Mouse (Mus musculus): ENCODE measurements around the gene Sppl3. TPM values are rescaled to one million over a fixed set of nuclear protein-coding genes. Genes with fewer than 3 reads are reported as not detected.

Sppl3 gene
- polyA plus RNA-seq, 1 experiment from 2014 or later = 17.8 TPM

- no peak overlapping the region for H3K9ac ChIP-seq
- H3K4me2 ChIP-seq = no peak overlapping the region
- no peak overlapping the region for H3K4me3 ChIP-seq
- no peaks in the 10 kb centered on the region for H3K9me3 ChIP-seq (replicated peaks)
- peaks cover 1% of the 10 kb centered on the region for H3K4me1 ChIP-seq (replicated peaks)
- H3K36me3 ChIP-seq = no peaks in the 10 kb centered on the region
- 69% methylated on average over 8 of the region's 8 CpGs for WGBS
- no peak for ATAC-seq (replicated peaks; ENCODE audit: insufficient number of reproducible peaks, insufficient read depth, low FRiP score, low read depth)
- H3K27ac ChIP-seq = no peak overlapping the region
- peaks cover 21% of the 10 kb centered on the region for H3K27me3 ChIP-seq
Measured at GRCm38 (mm10) chr5:114973131-114973530, 37.8 kb upstream of the Sppl3 start.

- Histone ChIP-seq H3K4me3 (no peak overlapping the region), H3K4me1 (replicated peaks) (peaks cover 12% of the 10 kb centered on the region)
- no peak for ATAC-seq (replicated peaks; ENCODE audit: insufficient number of reproducible peaks, insufficient read depth, low FRiP score, low read depth)
Measured at GRCm38 (mm10) chr5:114976935-114977334, 34.0 kb upstream of the Sppl3 start.

GRCm38 (mm10) chr5:114978473-114978872 is 32.5 kb upstream of the Sppl3 start:
- Histone ChIP-seq H3K4me1 (replicated peaks) (peaks cover 12% of the 10 kb centered on the region), H3K36me3 (no peaks in the 10 kb centered on the region), H3K9me3 (replicated peaks) (no peaks in the 10 kb centered on the region), H3K4me3 (no peak overlapping the region), H3K27me3 (no peaks in the 10 kb centered on the region), H3K27ac (no peak overlapping the region), H3K4me2 (no peak overlapping the region), H3K9ac (no peak overlapping the region)
- no peak for ATAC-seq (replicated peaks; ENCODE audit: insufficient number of reproducible peaks, insufficient read depth, low FRiP score, low read depth)
- 58% methylated on average over 11 of the region's 11 CpGs for WGBS

More at GRCm38 (mm10) chr5:114976935-114977334, 34.0 kb upstream of the Sppl3 start:
- no peaks in the 10 kb centered on the region for H3K36me3 ChIP-seq
- no peaks in the 10 kb centered on the region for H3K27me3 ChIP-seq
- no peak overlapping the region for H3K9ac ChIP-seq
- H3K9me3 ChIP-seq (replicated peaks) = no peaks in the 10 kb centered on the region
- H3K4me2 ChIP-seq = no peak overlapping the region
- H3K27ac ChIP-seq = no peak overlapping the region

- ATAC-seq (replicated peaks; ENCODE audit: insufficient number of reproducible peaks, insufficient read depth, low FRiP score, low read depth) = no peak
- 5% methylated on average over 6 of the region's 6 CpGs for WGBS
- no peak overlapping the region for H3K9ac ChIP-seq
- H3K36me3 ChIP-seq = no peaks in the 10 kb centered on the region
- peaks cover 12% of the 10 kb centered on the region for H3K4me1 ChIP-seq (replicated peaks)
- no peaks in the 10 kb centered on the region for H3K9me3 ChIP-seq (replicated peaks)
- no peak overlapping the region for H3K27ac ChIP-seq
- no peaks in the 10 kb centered on the region for H3K27me3 ChIP-seq
- peak overlapping the region; percentile 94 for H3K4me2 ChIP-seq
- H3K4me3 ChIP-seq = peak overlapping the region; percentile 55
Measured at GRCm38 (mm10) chr5:114978888-114979249, 32.1 kb upstream of the Sppl3 start.

- Histone ChIP-seq H3K27me3 (no peaks in the 10 kb centered on the region), H3K4me1 (replicated peaks) (peaks cover 12% of the 10 kb centered on the region), H3K4me3 (peak overlapping the region; percentile 55), H3K9ac (peak overlapping the region; percentile 51), H3K36me3 (no peaks in the 10 kb centered on the region), H3K4me2 (peak overlapping the region; percentile 94), H3K9me3 (replicated peaks) (no peaks in the 10 kb centered on the region), H3K27ac (peak overlapping the region; percentile 16; the same call in 1 of the 2 replicates)
- 2% methylated on average over 32 of the region's 32 CpGs for WGBS
- ATAC-seq (replicated peaks; ENCODE audit: insufficient number of reproducible peaks, insufficient read depth, low FRiP score, low read depth) = peak; percentile 47; the same call in 1 of the 2 replicates
Measured at GRCm38 (mm10) chr5:114979250-114980121, 31.5 kb upstream of the Sppl3 start.

GRCm38 (mm10) chr5:114980122-114980748 is 30.7 kb upstream of the Sppl3 start:
- 24% methylated on average over 16 of the region's 16 CpGs for WGBS

GRCm38 (mm10) chr5:114982001-114982400 is 28.9 kb upstream of the Sppl3 start:
- Histone ChIP-seq H3K4me2 (no peak overlapping the region), H3K27ac (no peak overlapping the region), H3K9ac (no peak overlapping the region), H3K4me1 (replicated peaks) (peaks cover 12% of the 10 kb centered on the region), H3K9me3 (replicated peaks) (no peaks in the 10 kb centered on the region), H3K36me3 (no peaks in the 10 kb centered on the region), H3K27me3 (no peaks in the 10 kb centered on the region), H3K4me3 (no peak overlapping the region)
- WGBS = 48% methylated on average over 15 of the region's 15 CpGs
- ATAC-seq (replicated peaks; ENCODE audit: insufficient number of reproducible peaks, insufficient read depth, low FRiP score, low read depth) = no peak

More at GRCm38 (mm10) chr5:114980122-114980748, 30.7 kb upstream of the Sppl3 start:
- peak overlapping the region; percentile 94 for H3K4me2 ChIP-seq
- no peaks in the 10 kb centered on the region for H3K9me3 ChIP-seq (replicated peaks)
- H3K27ac ChIP-seq = no peak overlapping the region
- H3K4me3 ChIP-seq = peak overlapping the region; percentile 55
- H3K9ac ChIP-seq = peak overlapping the region; percentile 51
- no peaks in the 10 kb centered on the region for H3K27me3 ChIP-seq
- peaks cover 12% of the 10 kb centered on the region for H3K4me1 ChIP-seq (replicated peaks)
- no peaks in the 10 kb centered on the region for H3K36me3 ChIP-seq
- 0 out of 2 replicates have a peak, but pooled peaks have one; percentile 36 for ATAC-seq (replicated peaks; ENCODE audit: insufficient number of reproducible peaks, insufficient read depth, low FRiP score, low read depth)

- H3K27me3 ChIP-seq = no peaks in the 10 kb centered on the region
- no peaks in the 10 kb centered on the region for H3K36me3 ChIP-seq
- H3K27ac ChIP-seq = no peak overlapping the region
- H3K4me3 ChIP-seq = no peak overlapping the region
- H3K9ac ChIP-seq = no peak overlapping the region
- H3K9me3 ChIP-seq (replicated peaks) = no peaks in the 10 kb centered on the region
- peaks cover 4% of the 10 kb centered on the region for H3K4me1 ChIP-seq (replicated peaks)
- ATAC-seq (replicated peaks; ENCODE audit: insufficient number of reproducible peaks, insufficient read depth, low FRiP score, low read depth) = no peak
- H3K4me2 ChIP-seq = no peak overlapping the region
Measured at GRCm38 (mm10) chr5:114985074-114985473, 25.9 kb upstream of the Sppl3 start.

GRCm38 (mm10) chr5:114996447-114996846 is 14.5 kb upstream of the Sppl3 start:
- no peak overlapping the region for H3K27ac ChIP-seq
- H3K27me3 ChIP-seq = peaks cover 2% of the 10 kb centered on the region; the same call in 1 of the 2 replicates
- H3K4me1 ChIP-seq (replicated peaks) = no peaks in the 10 kb centered on the region
- H3K36me3 ChIP-seq = no peaks in the 10 kb centered on the region
- no peak overlapping the region for H3K4me3 ChIP-seq
- H3K4me2 ChIP-seq = no peak overlapping the region
- WGBS = 65% methylated on average over 16 of the region's 16 CpGs
- no peaks in the 10 kb centered on the region for H3K9me3 ChIP-seq (replicated peaks)
- no peak for ATAC-seq (replicated peaks; ENCODE audit: insufficient number of reproducible peaks, insufficient read depth, low FRiP score, low read depth)
- no peak overlapping the region for H3K9ac ChIP-seq

GRCm38 (mm10) chr5:114997327-114997726 is 13.6 kb upstream of the Sppl3 start:
- Histone ChIP-seq H3K36me3 (no peaks in the 10 kb centered on the region), H3K4me3 (no peak overlapping the region), H3K9me3 (replicated peaks) (no peaks in the 10 kb centered on the region), H3K27ac (no peak overlapping the region), H3K4me1 (replicated peaks) (no peaks in the 10 kb centered on the region), H3K9ac (no peak overlapping the region), H3K27me3 (peaks cover 6% of the 10 kb centered on the region; the same call in 1 of the 2 replicates), H3K4me2 (no peak overlapping the region)
- ATAC-seq (replicated peaks; ENCODE audit: insufficient number of reproducible peaks, insufficient read depth, low FRiP score, low read depth) = no peak
- WGBS = 47% methylated on average over 6 of the region's 6 CpGs

- no peak for ATAC-seq (replicated peaks; ENCODE audit: insufficient number of reproducible peaks, insufficient read depth, low FRiP score, low read depth)
- no peaks in the 10 kb centered on the region for H3K9me3 ChIP-seq (replicated peaks)
- no peak overlapping the region for H3K4me3 ChIP-seq
- H3K9ac ChIP-seq = no peak overlapping the region
- no peak overlapping the region for H3K4me2 ChIP-seq
- peaks cover 6% of the 10 kb centered on the region; the same call in 1 of the 2 replicates for H3K27me3 ChIP-seq
- H3K36me3 ChIP-seq = no peaks in the 10 kb centered on the region
- H3K27ac ChIP-seq = no peak overlapping the region
- WGBS = 82% methylated on average over 2 of the region's 2 CpGs
- H3K4me1 ChIP-seq (replicated peaks) = peaks cover 3% of the 10 kb centered on the region
Measured at GRCm38 (mm10) chr5:115000503-115000902, 10.4 kb upstream of the Sppl3 start.

Measured in heart, embryonic 15.5 days (tissue).